Mouse (Mus musculus): ENCODE measurements at regions not wholly inside any gene's neighbourhood (a gene's known extent, or its start where the extent isn't known, plus 50 kb on each side); places are given as distances from the start of the nearest gene placed in this dataset.
A peak's percentile ranks its signal among the peaks of the same experiment; 100 is the strongest.

DNA sequence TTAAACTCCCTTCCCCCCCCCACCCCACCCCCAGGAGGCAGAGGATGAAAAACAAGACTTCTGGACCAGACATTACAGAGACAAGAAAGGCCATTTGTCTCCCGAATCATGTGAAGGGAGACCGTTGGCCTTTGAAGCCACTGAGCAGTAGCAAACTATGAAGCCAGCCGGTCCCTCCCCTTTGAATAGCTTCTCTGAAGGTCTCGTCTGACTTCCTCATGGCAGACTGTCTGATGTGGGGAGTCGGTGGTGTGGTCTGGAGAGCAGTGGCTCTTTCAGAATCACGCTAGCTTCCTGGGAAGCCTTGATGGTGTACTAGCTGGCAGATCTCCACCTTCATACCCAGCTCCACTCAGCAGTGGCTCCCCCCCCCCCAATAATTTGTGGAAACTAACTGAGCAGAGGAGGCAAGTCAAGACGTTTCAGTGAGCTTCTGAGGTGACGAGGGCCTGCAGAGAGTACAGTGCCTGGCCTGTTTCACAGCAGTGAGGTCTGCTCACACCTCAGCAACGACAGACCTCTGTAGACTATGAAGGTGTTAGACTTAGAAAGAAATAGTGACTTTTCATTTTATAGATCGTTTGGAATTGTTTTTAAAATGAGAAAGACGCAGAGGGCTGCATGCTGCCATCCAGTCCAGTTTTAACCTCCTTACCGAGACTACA lies 116.9 kb upstream of the Rnaseh2b start:
- DNase-seq (ENCODE audit: low read depth, low spot score): no peak

DNA sequence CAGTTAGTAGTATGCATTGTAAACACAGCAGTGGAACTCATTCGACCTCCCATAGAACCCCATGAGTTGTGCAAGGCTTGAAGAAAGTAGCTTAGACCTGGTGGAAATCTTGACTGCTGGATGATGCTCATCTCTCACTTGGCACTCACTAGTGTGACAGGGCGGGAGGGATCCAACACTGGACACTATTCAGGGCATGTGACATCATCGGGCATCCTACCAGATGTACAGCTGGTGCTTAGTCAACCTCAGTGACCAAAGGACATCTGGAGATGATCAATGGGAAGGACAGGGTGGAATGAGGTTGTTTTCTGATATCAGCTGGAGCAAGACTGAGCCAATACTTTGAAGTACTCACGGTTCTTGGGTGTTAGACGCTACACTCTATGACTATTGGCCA lies 114.9 kb upstream of the Rnaseh2b start:
- DNase-seq (ENCODE audit: low read depth, low spot score): peak; percentile 87

DNA sequence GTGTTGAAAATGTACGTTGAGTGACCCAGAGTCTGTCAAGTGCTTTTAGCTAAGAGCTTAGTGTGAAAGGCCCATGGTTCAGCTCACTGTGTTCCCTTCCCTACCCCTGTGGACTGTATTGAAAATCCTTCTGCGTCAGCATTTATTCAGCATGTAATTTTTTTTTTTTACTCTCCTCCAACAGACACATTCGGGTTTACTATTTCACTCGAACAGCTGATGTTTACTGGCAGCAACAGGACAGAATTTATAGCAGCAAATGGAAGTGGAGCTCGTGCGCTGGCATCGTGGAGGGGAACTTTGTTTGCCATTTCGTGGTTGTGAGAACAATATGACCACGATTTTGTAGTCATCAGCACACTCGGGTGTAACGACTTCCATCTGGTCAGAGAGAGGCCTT lies 105.0 kb upstream of the Rnaseh2b start:
- no peak for DNase-seq (ENCODE audit: low read depth, low spot score)

DNA sequence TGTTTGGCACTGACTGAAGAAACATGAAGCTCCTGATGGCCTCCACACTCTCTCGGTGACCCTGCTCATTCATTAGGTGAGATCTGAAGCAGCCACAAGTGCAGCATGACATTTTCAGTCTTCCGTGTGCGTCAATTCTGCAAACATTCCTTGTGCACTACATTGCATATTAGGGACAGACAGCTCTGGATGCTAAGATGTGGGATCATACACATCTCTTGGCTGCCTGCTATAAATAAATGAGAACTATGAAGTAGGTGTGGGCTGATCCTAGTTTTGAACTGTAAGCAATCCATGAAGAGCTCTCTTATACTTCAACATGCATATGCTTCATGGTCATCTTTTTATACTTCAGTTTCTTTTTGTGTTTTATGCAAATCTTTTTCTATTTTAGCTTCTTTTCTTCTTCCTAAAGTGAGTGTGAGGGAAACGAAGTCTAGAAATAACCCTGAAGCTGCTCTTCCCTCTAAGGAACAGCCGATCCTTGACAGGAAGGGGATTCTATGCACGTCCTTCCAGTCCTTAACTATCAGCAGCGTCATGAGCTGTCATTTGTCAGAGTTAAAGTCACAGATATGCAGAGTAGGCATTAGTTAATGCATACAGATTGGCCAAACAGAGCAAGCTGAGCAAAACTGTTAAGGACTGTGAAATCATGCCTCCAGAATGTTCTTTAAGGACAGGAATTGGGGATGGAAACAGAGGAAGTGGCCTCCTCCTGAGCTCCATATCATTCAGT lies 104.1 kb upstream of the Rnaseh2b start:
- DNase-seq (ENCODE audit: low read depth, low spot score): peak; percentile 48

DNA sequence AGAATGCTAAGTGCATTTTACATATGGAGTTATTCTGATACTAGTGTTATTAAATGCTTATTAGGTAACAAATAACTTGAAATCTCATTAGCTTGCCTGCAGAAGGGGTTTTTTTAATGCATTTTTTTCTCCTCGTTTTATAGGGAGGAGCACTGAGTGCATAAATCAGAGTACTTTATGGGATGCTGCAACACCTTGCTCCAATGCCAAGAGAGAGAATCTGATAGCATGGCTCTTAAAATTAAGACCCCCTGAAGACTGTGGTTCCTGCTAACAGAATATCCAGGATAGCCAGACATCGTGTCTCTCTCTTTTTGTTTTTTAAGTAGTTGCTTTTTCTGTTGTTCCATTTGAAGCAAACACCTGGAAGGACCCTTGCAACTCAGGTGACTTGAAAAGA lies 100.8 kb upstream of the Rnaseh2b start:
- DNase-seq (ENCODE audit: low read depth, low spot score): no peak

DNA sequence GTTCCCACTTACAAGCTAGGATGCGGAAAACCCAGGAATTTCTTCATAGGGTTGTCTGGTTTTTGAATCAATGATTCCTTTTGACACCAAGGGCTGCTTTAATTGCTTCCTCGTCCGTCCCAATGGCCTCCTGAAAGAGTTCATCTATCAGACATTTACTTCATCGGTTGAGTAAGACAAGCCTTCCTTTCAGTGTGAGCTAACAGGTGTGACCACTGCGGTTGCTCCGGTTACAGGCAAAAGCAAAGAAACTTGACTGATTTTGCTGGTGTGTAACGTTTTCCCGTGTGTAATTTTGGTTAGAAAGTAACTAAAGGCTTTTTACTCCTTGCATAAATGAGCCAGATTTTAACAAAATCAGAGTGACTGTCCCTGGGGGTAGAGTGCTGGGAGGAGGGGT lies 99.6 kb upstream of the Rnaseh2b start:
- DNase-seq (ENCODE audit: low read depth, low spot score): no peak

DNA sequence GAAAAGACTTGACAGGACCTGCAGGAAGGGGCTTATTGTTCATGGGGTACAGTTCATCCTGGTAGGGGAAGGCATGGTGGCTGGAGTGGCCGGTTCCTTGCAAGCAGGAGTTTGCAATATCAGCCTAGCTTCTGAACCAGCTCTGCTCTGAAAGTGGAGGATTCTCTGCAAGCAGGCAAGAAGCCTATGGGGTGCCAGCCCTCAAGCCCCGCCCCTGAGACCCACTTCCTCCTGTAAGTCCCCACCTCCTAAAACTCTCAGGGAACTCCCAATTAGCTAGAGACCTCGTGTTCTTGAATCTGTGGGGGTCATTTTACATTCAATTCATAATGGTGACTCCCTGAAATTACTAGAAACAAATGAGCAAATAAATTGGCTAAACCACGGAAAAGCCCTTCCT lies 99.0 kb upstream of the Rnaseh2b start:
- no peak for DNase-seq (ENCODE audit: low read depth, low spot score)

DNA sequence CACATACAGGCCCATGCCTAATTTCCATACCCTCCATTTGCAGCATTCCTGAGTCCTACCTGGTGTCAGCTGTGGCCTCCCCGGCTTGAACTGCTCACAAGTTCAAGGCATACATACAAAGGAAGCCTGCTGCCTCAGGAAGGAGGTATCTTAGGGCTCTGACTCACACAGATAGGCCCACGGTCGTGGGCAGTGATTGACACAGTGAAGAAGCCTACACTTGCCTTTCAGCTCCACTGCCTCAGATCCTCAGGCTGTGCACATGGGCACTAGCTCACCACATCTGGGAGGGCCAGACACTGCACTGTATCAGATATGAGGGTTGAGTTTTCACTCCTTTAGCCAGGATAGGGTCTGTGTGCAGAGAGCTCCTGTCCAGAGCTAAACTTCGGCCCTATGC lies 95.6 kb upstream of the Rnaseh2b start:
- peak; percentile 39 for DNase-seq (ENCODE audit: low read depth, low spot score)

DNA sequence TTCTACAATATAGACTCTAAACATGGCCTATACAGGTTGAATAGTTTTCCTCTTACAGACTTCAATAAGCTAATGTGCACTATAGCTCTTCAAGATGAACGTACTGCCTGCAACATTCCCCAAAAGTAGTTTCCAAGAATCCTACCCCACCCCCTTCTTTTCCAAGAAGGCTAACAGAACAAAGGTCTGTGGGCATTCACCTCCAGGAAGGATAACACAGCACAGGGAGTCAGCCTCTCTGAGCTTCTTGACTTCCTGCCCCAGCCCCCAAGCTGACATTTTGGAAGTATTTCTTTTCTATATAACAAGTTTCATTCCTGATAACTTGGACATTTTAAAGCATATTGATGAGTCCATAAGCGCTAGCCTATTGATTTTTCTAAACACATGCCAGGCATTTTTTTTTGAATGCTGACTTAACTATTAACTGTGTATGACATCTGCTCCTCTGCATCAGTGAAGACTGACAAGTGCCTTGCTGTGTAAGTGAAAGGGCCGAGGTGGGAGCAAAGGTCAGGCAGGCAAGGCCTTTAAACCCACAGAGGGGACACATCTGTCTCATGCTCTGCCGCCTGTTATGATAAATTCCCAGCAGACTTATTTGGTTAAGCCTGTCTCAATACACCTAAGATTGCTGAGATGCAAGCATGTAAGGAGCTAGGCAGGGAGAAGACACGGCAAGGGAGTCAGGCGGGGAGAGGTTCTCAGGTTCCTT lies 93.8 kb upstream of the Rnaseh2b start:
- DNase-seq (ENCODE audit: low read depth, low spot score): no peak

DNA sequence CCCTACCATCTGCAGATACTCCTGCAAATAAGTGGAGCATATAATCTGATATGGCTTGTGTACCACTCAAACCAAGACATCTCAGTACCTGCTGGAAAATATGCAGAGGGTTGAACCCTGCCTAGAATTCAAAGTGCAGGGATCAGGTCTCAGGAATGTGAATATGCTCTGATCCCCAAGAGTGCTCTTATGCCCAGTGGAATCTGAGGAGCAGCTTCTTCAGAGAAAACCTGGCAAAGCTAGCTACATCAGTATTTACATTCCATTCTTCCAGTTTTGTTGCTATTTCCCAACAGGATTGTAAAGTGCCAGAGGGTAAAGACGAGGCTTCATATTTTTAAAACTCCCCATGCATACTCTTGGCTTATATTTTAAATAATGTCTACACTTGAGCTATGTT lies 77.3 kb upstream of the Rnaseh2b start:
- DNase-seq (ENCODE audit: low read depth, low spot score): no peak

DNA sequence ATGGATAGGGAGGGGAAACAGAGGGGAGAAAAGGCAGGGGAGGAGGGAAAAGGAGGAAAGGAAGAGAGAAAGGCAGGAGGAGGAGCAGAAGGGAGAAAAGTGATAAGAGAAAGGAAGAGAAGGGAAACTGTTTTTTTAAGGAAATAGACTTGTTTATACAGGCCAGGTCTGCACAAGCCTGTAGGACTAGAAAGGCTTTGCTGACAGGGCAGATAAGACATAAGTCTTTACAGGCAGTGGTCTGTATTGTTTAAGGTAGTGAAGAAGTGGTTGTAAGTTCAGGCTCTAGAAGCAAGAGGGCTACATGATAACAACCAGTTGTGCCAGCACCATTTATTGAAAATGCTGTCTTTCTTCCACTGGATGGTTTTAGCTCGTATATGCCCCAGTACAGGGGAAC lies 75.4 kb upstream of the Rnaseh2b start:
- no peak for DNase-seq (ENCODE audit: low read depth, low spot score)

DNA sequence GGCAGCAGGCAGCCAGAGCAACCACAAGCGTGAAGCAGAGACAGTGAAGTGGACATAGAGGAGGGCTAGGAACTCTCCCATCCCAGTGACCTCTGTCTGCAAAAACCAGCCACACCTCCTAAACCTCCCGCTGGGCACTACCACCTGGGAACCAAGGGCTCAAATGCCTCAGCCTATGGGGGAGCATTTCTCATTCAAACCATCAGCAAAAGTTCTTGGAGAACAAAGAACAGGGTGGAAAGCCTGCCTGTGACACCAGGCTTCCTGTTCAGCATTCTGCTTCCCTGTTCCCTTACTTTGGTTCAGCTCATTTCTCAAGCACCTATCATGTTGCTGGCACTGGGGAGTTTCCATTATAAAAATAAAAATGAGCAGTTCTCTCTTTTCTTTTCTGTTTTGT lies 74.4 kb upstream of the Rnaseh2b start:
- DNase-seq (ENCODE audit: low read depth, low spot score): no peak

DNA sequence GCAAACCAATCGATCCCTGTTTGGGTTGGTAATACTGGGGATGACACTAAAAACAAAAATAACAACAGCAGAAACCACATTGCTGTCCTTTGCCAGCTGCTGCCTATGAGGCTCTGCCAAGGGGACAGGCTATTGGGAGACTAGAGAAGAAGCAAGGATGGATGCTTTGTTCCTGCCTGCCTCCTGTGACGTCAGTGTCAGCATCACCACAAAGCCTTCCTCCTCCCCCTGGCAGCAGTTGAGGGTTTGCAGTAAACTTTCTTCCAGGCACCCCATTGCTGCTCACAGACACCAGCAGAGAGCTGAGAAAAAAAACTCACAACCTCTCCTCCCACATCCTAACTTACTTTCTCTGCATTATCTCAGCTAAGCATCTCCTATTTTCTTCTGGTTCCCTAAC lies 73.7 kb upstream of the Rnaseh2b start:
- DNase-seq (ENCODE audit: low read depth, low spot score): peak; percentile 26

DNA sequence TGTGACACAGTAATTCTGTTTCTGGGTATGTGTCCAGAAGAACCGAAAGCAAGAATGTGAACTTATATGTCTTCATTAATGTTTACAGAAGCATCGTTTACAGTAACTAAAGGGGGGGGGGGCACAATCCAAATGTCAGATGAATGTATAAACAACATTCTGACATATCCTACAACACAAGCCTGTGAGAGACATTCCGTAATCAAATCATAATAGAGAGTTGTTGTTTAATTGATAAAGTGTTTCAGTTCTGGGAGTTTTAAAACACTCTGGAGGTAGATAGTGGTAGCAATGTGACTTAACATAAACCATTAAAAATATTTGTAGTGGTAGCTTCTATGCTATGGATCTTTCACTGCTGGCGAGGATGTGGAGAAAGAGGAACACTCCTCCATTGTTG lies 71.6 kb upstream of the Rnaseh2b start:
- no peak for DNase-seq (ENCODE audit: low read depth, low spot score)

All from brain, adult 2 months (tissue).